Mouse (Mus musculus) spleen, adult 18-20 months (tissue): ENCODE measurements at regions not wholly inside any gene's neighbourhood (a gene's known extent, or its start where the extent isn't known, plus 50 kb on each side); places are given as distances from the start of the nearest gene placed in this dataset.

ENCODE experiments used
- DNase-seq, 2 experiments: peaks; one replicate each; pipeline ENCODE4 v3.0.0; 2022; ENCODE audit warnings: mixed read lengths in 2 of 2

- DNase-seq, result no peak
Measured at GRCm38 (mm10) chr6:147833501-147833900, 213.6 kb upstream of the Far2 start.

GRCm38 (mm10) chr6:147838846-147839245, 208.2 kb upstream of the Far2 start:
- no peak for DNase-seq

DNA sequence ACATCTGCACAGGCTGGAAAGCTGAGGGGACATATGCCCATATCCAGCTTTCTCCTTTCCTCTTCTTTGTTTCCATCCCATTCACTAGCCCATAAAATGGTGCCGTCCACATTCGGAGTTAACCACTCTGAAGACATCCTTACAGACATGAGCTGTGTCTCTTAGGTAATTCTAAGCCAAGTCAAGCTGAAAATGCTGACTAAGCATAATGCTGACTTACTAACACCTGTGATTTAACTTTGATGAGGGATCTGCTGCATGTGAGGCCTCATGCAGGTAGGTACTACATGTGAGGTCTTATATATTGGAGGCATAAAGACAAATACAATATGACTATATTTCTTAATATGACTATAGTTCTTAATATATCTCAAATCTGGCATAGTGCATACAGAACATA, 197.1 kb upstream of the Far2 start:
- DNase-seq, result no peak

DNA sequence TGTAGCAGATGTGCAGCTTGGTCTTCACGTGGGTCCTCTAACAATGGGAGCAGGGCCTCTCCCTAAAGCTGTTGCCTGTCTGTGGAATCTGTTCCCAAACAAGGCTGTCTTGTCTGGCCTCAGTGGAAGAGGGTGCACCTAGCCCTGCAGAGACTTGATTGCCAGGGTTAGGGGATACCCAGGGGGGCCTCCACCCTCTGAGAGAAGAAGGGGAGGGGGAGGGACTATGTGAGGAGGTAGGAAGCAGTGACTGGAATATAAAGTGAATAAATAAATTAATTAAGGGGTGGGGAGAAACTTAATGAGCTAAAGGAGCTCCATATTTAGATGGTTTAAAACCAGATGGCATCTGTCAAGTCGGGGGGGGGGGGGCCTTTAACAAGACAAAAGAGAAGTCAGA, 185.9 kb upstream of the Far2 start:
- no peak for DNase-seq

- no peak for DNase-seq
Measured at GRCm38 (mm10) chr6:147871033-147871432, 176.0 kb upstream of the Far2 start.

- no peak for DNase-seq
Measured at GRCm38 (mm10) chr6:147873173-147873572, 173.9 kb upstream of the Far2 start.

DNA sequence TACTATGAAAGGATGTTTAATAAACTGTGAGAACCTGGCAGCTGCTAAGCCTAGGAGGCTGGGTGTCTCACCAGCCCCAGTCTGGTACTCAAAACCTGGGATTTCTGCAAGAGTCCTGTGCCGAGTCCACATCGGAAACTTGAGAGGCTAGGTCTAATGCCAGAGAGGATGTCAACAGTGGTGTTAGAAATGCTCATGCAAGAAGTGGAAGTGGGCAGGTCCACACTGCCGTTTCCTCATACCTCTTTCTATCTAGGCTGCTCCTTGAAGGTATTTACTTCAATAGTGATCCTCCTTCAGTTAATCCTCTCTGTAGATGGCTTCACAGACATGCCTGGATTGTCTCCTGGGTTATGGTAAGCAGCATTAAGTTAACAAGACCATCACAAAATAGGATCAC, 168.6 kb upstream of the Far2 start:
- DNase-seq, result no peak

DNA sequence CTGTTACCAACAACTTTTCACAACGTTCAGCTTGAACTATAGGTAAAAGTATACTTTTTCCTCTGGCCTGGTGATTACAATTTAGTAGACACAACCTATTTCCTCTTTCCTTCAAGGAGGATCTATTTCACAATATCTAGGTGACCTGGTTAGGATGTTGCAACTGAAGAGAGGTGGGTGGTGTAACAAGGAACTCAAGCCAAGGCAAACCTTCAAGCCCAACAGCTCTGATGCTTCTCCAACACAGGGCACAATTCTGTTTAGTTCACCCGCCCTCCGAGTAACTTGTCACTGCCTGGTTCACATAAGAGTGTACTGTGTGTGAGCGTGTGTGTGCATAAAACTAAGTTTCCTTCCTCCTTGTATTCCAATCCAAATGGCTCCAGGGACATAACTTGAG, 161.2 kb upstream of the Far2 start:
- no peak for DNase-seq

DNA sequence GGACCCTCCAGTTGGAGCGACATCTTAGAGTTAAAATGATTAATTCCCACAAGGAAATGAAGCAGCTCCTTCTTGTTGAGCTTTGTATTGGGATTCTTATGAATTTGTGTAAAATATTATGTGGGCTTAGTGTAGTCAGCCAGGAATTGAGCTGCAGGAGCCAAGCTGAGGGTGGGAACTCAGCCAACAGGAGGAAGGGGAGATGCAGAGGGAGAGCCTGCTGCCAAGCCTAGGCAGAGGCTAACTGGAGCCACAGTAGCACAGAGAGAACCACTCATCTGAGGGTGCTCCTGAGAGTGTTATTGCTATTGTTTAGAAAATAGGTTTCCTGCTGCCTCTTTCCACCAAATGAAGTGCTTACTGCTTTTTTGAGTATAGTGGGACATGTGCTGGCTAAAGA, 127.4 kb upstream of the Far2 start:
- no peak for DNase-seq

- DNase-seq, result no peak
Measured at GRCm38 (mm10) chr6:147921091-147921490, 126.0 kb upstream of the Far2 start.

DNA sequence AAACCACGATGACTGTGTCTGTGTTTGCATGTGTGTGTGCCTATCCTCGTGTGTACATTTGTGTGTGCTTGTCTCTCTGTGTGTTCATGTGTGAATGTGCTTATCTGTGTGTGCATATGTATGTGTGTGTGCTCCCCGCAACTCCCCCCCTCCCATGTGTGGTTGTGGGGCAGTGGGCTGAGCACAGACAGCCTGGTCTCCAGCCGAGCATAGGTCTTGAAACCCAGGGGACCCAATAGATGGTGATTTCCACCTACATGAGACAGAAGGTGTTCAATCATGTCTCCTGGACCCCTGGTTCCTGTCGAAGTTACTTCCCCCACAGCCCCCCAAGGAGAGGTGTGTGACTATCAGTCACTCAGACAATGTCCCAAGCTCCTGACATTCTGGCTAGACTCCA, 124.6 kb upstream of the Far2 start:
- no peak for DNase-seq

GRCm38 (mm10) chr6:147923246-147923645, 123.8 kb upstream of the Far2 start:
- no peak for DNase-seq

GRCm38 (mm10) chr6:147928951-147929350, 118.1 kb upstream of the Far2 start:
- no peak for DNase-seq

DNA sequence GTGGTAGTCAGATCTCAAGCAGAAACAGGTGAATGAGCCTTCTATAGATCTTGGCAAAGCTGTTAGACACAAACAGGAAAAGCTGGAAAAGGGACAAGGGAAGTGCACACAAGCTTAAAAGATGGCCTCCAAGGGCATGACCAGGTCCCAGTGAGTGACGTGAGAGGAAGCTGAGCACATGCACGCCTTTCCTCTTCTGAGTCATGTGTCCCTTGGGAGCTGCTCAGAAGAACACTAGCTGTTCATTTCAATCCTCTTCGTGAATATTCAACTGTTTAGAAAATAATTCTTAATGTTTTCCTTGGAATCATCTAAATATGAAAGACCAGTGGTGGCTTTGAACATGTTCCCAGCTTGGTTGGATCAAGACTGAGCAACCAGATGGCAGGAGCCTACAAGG, 103.0 kb upstream of the Far2 start:
- no peak for DNase-seq

GRCm38 (mm10) chr6:147944940-147945676, 102.0 kb upstream of the Far2 start:
- DNase-seq, result no peak

DNA sequence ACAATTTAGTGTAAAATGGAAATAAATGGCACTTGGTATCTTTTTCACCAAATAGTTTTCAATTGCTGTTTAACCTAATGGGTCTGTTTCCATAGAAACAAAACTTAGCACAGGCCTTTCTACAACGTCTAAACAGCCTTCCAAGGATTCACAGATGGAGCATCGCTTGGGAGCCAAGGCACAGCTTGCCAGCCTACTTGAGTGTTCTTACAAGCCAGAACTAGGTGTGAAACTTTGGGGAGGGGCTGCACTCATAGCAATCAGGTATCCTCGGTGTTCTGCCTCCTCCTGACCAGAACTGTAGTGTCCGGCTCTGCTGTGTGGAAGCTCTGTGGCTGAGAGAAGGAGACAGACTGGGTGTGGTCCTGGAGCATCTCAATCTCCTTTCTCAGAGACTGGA, 99.1 kb upstream of the Far2 start:
- no peak for DNase-seq

- DNase-seq, result no peak
Measured at GRCm38 (mm10) chr6:147951642-147952041, 95.4 kb upstream of the Far2 start.

DNA sequence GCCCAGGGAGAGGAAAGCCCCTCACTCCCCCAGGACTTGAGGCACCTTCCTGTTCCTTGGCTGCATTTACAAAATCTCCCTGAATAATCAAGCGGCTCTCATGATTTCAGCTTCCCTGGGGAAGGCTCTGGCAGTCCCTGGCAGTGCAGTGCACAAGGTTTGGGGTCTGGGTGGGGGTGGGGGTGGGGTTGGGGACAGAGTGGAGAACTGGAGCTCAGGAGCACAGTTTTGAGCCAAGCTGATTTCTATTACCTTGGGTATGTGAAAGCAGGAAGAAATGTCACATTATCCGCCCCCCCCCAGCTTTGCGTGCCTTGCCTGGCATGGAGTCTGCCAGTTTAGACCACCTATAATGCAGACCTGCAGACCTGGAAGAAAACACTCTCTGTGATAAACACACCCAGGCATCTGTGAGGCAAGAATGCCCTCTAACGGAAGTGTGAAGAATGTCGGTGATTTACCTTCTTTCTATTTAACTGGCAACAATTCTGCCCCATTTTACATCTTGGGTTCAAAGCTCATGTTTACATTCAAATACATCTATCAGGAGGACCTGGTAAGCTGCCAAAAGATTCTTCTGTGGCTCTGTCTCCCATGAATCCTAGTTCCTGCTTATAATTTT, 93.9 kb upstream of the Far2 start:
- DNase-seq, result no peak

- no peak for DNase-seq
Measured at GRCm38 (mm10) chr6:147953753-147954152, 93.3 kb upstream of the Far2 start.

GRCm38 (mm10) chr6:147954253-147954652, 92.8 kb upstream of the Far2 start:
- no peak for DNase-seq

GRCm38 (mm10) chr6:147954967-147955830, 91.9 kb upstream of the Far2 start:
- no peak for DNase-seq

GRCm38 (mm10) chr6:147964739-147965138, 82.3 kb upstream of the Far2 start:
- DNase-seq, result no peak

GRCm38 (mm10) chr6:147970162-147970608, 76.9 kb upstream of the Far2 start:
- DNase-seq, result no peak

GRCm38 (mm10) chr6:147972552-147972951, 74.5 kb upstream of the Far2 start:
- no peak for DNase-seq
